Mouse (Mus musculus) B cell, adult (primary cell): ENCODE measurements around the gene Grhl1. TPM values are rescaled to one million over a fixed set of nuclear protein-coding genes. Genes with fewer than 3 reads are reported as not detected.

Source experiments
- total RNA-seq: library from RNA; stranded (reverse); gene quantifications from 4 replicates; pipeline ENCODE4 v1.2.4, GENCODE M21; 2023; ENCODE audit not compliant: inconsistent age

Gene Grhl1
- total RNA-seq, result 1.0 to 1.8 TPM (median 1.2 TPM) in 4 replicates

GRCm38 (mm10) chr12:24571523-24572392 lies at the start of gene Grhl1:
Gene Grhl1 (plus strand): TSS chr12:24572283.

GRCm38 (mm10) chr12:24651063-24651557 lies 79.0 kb downstream of the Grhl1 start, which contains the start of gene Klf11:
Gene Klf11 (plus strand): TSS chr12:24651274.

Other genes starting within 250 kb of the Grhl1 start
- 34.2 to 41.0 TPM (median 38.7 TPM) in 4 replicates for gene Taf1b, start 73.9 kb upstream of the Grhl1 start, total RNA-seq
- 35.8 to 48.4 TPM (median 39.2 TPM) in 4 replicates for gene Klf11, start 79.0 kb downstream of the Grhl1 start, total RNA-seq
- gene Cys1, start 109.5 kb downstream of the Grhl1 start, total RNA-seq, result not detected in 4 replicates
- 5.1 to 7.3 TPM (median 6.4 TPM) in 4 replicates for gene Rrm2, start 136.0 kb downstream of the Grhl1 start, total RNA-seq